Mouse (Mus musculus) G1E (cell line): ENCODE measurements around the gene Dusp13.

ENCODE experiments used
- CTCF ChIP-seq: IDR thresholded peaks from 2 replicates; pipeline ENCODE4 v1.5.1; 2012; ENCODE audit warnings: low read depth, low read length, inconsistent platforms, mixed read lengths
- GATA1 ChIP-seq: IDR thresholded peaks from 2 replicates; pipeline ENCODE4 v1.6.1; 2012; ENCODE audit warnings: borderline replicate concordance, low read length, inconsistent platforms, mixed read lengths
- GATA2 ChIP-seq: IDR thresholded peaks from 2 replicates; pipeline ENCODE4 v1.6.1; 2012; ENCODE audit warnings: low read depth, low read length, inconsistent platforms, borderline replicate concordance
- POLR2AphosphoS5 ChIP-seq: IDR thresholded peaks from 2 replicates; pipeline ENCODE4 v1.6.1; 2012; ENCODE audit warnings: low read depth, low read length, inconsistent platforms; ENCODE audit not compliant: insufficient replicate concordance
- TAL1 ChIP-seq: conservative IDR thresholded peaks from 2 replicates; pipeline ENCODE4 v1.6.1; 2012; ENCODE audit warnings: low read depth, low read length, inconsistent platforms, mixed read lengths

- TF ChIP-seq CTCF (no peak), GATA1 (no peak), TAL1 (no peak), GATA2 (no peak), POLR2AphosphoS5 (no peak)
These were observed 35.5 kb upstream of the Dusp13 start for GRCm38 (mm10) chr14:21786500-21786899.
